Mouse (Mus musculus): ENCODE data around the gene Smurf2. TPM values are rescaled to one million over a fixed set of nuclear protein-coding genes. Genes with fewer than 3 reads are reported as not detected.

Gene Smurf2
- total RNA-seq, 2 experiments from 2014 or later, result 4.4 to 8.5 TPM

DNA sequence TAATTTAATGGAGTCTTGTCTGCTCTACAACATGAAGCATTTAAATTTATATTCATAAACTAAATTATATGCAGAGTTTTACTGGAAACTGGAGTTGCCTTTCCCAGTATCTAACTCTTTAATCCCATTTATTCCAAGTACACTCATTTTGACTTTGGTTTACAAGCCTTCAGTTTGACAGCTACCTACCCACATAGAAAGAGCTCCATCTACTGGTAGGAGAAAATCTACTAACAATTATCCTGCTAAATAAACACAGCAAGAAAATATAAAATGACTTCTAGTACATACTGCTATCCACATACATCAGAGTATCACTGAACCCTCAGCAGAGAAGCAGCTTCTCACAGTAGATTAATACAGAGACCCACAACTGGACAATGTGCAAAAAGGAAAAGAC, 9.3 kb downstream of the Smurf2 start:
- ATAC-seq (replicated peaks; ENCODE audit: low FRiP score, poor library complexity, severe bottlenecking), result no peak

- ATAC-seq (replicated peaks; ENCODE audit: low FRiP score, poor library complexity, severe bottlenecking), result no peak
These were observed 12.5 kb downstream of the Smurf2 start for GRCm38 (mm10) chr11:106908016-106908415.

- ATAC-seq (replicated peaks; ENCODE audit: low FRiP score, poor library complexity, severe bottlenecking), result no peak
These were observed 13.3 kb downstream of the Smurf2 start for GRCm38 (mm10) chr11:106907253-106907652.

GRCm38 (mm10) chr11:106905707-106906106, 14.8 kb downstream of the Smurf2 start:
- no peak for ATAC-seq (replicated peaks; ENCODE audit: low FRiP score, poor library complexity, severe bottlenecking)

DNA sequence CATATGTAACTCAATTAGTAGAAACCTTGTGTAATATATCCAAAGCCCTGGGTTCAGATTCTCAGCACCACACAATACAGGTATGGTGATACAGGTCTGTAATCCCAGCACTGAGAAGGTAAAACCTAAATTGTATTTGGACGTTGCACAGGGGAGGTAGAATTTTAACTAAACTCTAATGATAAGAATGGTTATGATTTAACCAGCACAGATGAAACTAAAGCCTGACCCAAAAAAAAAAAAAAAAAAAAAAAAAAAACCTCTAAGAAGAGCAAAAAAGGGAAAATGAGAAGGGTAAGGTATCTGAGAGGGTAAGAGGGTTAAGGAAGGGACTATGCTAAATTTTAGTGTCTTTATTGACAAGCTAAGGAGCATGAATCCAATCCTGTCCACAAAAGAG, 20.7 kb downstream of the Smurf2 start:
- ATAC-seq (replicated peaks; ENCODE audit: low FRiP score, poor library complexity, severe bottlenecking), result no peak

DNA sequence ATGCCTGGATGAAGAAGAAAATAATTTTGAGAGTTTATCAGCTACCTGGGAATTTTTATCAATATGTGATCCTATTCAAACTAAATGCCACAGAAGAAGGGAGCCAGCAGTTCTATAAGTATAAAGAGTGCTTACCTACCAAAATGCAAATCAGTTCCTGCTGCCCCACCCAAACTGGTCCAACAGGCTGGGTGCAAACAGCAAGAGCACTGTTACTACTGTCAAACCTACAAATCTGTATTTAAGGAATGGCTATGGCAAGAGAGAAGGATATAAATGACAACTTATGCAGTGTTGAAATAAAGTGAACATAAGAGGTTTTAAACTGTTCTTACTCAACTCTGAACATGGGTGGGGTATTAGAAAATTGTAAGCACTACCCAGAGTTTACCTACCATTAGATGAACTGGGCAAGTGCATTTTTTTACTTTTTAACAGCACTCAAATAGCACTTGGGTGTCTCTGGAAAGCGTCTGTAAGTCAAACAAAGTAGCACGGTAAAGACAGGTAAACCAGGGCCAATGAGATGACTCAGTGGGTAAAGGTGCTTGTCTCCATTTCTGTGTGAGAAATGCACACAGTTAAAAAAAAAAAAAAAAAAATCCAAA, 23.9 kb downstream of the Smurf2 start:
- no peak for ATAC-seq (replicated peaks; ENCODE audit: low FRiP score, poor library complexity, severe bottlenecking)

GRCm38 (mm10) chr11:106883656-106884055, 36.9 kb downstream of the Smurf2 start:
- no peak for ATAC-seq (replicated peaks; ENCODE audit: low FRiP score, poor library complexity, severe bottlenecking)

DNA sequence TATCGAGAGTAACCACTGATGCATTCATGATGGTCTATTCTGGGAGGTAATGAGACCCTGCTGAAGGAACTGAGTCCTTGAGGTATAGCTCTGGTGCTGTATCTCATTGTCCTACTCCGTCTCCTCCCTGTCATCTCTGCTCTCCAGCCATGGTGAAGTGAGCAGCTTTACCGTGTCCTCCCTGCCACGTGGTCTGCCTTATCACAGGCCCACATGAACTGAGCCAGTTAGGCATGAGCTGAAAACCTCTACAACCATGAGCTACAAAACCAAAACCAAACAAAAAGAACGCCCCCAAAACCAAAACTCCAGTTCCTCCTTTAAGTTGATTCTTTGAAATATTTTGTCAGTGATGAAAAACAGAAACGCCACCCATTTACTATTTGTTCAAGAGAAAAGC, 47.9 kb downstream of the Smurf2 start:
- ATAC-seq (replicated peaks; ENCODE audit: low FRiP score, poor library complexity, severe bottlenecking), result no peak

DNA sequence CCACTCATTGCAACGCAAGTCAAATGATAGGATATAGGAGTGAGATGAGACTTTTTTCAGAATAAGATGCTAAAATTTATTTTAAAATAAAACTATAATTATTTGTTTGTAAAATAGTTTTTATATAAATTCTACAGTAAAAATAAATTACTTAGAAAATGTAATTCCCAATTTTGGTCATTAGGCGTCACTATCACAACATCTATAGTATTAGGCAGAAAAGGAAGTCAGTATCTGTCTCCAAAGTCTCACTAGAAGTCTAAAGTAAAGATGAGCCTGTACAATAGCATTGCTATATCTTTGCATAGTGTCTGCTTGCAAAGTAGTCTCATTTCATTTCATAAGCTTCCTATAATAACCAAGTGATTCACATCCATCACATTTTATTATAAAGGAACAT, 69.1 kb downstream of the Smurf2 start:
- no peak; the same call in 1 of the 2 replicates for ATAC-seq (replicated peaks; ENCODE audit: low FRiP score, poor library complexity, severe bottlenecking)

DNA sequence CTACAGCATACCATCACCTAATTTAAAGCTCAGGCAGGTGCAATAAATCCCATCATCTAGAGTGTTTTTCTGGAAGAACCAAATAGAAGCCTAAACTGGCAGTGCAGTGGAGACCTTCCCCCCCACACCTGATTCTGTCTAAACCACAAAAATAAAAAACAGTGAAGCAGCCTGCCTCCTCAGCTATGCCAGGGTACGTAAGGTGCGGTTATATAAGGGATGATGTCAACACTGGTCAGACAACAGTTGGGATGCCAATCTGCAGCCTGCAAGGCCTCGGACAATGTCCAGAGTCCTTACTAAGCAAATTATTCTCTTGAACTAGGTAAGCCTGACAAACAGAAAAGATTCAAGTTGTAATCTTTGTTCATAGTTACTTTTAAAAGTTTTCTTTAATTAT, 78.5 kb downstream of the Smurf2 start:
- no peak for ATAC-seq (replicated peaks; ENCODE audit: low FRiP score, poor library complexity, severe bottlenecking)

DNA sequence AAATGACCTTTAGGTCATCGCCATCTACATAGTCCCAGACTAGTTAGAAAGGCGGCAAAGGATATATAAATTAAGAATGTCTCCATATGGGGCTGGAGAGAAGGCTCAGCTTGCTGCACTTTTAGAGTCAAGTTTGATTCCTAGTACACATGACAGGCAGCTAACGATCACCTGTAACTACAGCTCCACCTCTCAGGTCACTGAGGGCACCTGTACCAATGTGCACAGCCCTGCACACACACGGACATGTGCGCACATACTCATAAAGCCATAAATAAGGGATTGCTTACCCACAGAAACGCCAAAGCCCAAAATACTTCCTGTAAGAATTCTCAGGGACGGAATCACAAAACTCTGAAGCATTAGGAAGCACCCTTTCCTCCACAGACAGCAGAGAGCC, 92.4 kb downstream of the Smurf2 start:
- no peak for ATAC-seq (replicated peaks; ENCODE audit: low FRiP score, poor library complexity, severe bottlenecking)

DNA sequence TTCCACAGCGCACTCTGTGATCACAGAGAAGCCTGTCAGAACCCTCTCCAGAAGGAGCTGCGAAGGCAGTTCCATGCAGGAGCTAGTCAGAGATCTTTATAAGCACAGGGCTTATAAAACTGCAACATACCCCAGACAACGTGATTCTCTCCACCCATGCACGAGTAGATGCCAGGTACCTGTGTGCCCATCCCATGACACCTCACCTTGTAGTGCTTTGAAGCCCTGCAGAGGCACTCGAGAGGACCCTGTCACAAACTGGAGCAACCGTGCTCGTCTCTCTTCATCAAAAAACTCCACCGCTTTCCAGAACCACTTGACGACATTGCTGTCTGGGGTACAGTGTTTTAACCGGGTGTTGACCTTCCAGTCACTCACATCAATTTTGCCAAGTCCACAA, 96.1 kb downstream of the Smurf2 start:
- ATAC-seq (replicated peaks; ENCODE audit: low FRiP score, poor library complexity, severe bottlenecking), result no peak

DNA sequence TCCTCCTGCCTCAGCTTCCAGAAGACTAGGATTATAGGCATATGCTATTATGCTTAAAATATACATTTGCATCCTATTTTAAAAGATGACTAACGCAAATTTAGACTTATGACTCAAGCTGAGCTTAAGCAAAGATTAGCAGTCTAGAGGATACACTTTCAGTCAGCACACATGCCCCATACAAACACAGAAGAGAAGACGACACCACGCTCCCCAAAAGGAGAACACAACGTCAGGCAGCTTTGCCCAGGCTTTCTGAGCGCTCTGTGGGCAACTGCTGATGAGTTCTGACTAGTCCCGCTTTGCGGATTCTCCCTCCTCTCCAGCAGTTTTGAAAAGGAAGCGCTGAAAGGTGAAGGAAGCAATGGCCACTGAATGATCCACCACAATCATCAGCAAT, 96.8 kb downstream of the Smurf2 start:
- no peak for ATAC-seq (replicated peaks; ENCODE audit: low FRiP score, poor library complexity, severe bottlenecking)

DNA sequence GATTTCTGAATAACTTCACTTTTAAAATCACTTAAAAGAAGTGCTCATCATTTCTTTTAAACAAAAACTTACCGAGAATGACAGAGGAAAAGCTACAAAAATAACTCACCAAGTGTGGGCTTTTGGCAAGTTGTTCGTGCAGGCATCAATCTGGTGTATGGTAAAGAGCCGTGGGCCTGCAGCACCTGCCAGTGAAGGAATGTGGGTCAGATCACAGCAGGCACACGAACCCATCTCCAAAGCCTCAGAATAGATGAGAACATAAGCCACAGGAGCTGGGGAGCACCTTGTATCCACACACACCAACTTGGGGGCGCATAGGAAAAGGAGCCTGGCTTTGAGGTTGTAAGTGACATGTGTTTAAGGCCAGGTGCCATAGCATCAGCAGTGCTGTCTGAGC, 97.6 kb downstream of the Smurf2 start:
- ATAC-seq (replicated peaks; ENCODE audit: low FRiP score, poor library complexity, severe bottlenecking), result no peak

DNA sequence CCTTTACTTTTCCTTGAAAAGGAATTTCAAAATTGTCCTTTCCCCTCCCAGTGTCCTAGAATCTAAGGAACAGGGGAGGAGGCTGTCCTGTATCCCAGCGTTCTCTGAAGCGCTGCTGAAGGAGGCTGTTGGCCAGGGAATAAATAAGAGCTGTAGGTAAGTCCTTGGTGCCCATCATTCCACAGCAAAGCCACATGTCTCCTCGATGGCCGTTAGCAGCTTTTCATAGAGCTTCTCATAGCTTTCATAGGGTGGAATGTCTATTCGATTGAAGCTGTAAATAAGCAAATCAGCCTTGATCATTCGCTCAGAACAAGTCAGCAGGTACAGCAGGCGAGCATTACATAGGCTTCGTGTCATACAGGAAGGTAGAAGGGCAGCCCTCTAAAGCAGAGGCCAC, 98.0 kb downstream of the Smurf2 start:
- ATAC-seq (replicated peaks; ENCODE audit: low FRiP score, poor library complexity, severe bottlenecking), result no peak

DNA sequence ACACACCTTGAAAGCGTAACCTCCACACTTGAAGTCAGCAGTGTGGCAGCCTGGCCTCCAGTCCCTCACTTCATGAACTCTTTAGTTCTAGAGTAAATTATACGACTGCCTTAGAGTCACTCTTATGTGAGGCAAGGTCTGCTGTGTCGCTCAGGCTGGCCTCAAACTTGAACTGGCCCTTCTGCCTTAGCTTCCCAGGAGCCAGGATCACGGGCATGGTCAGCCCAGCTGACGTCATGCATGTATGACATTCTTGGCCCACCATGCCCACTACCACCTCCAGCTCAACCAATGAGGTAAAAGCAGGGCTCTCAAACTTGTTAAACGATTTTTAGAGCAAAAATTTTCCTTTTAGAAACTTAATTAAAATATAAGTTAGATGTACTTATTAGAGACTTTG, 99.1 kb downstream of the Smurf2 start:
- ATAC-seq (replicated peaks; ENCODE audit: low FRiP score, poor library complexity, severe bottlenecking), result no peak

GRCm38 (mm10) chr11:106820972-106821371, 99.5 kb downstream of the Smurf2 start:
- ATAC-seq (replicated peaks; ENCODE audit: low FRiP score, poor library complexity, severe bottlenecking), result no peak

DNA sequence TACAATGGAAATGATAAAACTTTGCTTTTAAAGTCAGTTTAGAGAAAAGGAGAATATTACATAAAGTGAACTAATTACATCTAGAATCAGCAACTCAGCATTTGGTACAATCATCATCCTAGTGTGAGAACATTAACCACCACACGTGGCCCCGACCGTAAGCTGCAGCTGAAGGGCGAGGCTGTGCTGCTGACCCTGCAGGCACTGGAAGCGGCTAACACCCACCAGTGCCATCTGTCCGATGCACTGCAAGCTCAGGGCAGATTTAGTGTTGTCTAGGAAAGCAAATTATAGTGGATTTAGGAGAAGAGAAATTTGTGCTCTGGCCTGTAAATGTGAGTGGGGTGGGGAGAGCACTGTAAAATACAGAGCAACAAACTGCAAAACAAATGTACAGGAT, 100.3 kb downstream of the Smurf2 start:
- no peak for ATAC-seq (replicated peaks; ENCODE audit: low FRiP score, poor library complexity, severe bottlenecking)

DNA sequence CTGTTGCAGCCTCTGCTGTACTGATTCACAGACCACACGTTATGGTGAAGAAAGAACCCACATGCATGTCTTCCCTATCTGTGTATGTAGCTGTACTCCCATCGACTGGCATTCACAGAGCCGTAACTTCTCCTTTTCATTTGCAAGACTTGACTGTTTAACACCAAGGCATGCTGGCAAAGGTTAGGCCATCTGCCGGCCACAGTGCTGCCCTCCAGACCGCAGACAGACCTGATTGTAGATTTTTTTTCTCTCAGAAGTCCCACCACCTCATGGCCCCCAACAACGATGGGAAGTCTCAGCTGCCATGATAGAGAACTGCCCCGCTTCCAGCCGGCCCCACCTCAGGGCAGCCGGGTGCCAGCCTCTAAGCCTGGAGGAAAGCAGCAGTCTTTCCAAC, 100.9 kb downstream of the Smurf2 start:
- ATAC-seq (replicated peaks; ENCODE audit: low FRiP score, poor library complexity, severe bottlenecking), result no peak

GRCm38 (mm10) chr11:106818341-106818740, 102.2 kb downstream of the Smurf2 start:
- ATAC-seq (replicated peaks; ENCODE audit: low FRiP score, poor library complexity, severe bottlenecking), result no peak

DNA sequence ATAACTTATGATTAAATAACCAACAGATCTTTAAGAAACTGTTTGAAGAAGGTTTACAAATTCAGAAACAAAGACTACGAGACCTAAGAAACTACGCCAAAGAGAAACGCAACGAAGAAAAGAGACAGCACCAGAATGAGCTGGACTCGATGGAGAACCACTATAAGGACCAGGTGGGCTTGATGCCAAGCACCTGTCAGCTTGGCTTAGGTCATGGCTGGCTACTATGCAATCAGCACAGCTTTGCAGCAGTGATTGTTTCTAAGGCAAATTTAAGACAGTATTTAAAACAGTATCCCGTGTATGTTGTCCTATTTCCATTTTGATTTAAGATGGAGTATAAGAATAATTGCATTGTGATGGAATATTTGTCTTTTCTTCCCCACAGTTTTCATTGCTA, 102.7 kb downstream of the Smurf2 start:
- ATAC-seq (replicated peaks; ENCODE audit: low FRiP score, poor library complexity, severe bottlenecking), result no peak

DNA sequence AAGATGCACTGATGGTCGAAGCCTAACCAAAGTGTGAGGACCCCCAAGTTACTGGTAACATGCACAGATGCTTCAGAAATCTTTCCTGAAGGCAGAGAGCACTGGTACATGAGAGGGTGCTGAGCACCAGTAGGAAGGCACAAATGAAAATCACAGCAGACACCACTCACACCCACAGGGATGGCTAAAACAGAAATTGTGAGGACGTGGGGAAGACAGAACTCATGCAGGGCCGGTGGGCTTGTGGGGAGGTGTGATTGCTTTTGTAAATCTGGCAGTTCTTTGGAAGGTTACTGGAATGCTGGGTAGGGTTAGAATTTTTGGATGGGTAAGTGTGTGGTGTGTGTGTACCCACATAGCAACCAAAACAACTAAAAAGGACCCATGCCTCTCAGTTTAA, 103.4 kb downstream of the Smurf2 start:
- ATAC-seq (replicated peaks; ENCODE audit: low FRiP score, poor library complexity, severe bottlenecking), result no peak

DNA sequence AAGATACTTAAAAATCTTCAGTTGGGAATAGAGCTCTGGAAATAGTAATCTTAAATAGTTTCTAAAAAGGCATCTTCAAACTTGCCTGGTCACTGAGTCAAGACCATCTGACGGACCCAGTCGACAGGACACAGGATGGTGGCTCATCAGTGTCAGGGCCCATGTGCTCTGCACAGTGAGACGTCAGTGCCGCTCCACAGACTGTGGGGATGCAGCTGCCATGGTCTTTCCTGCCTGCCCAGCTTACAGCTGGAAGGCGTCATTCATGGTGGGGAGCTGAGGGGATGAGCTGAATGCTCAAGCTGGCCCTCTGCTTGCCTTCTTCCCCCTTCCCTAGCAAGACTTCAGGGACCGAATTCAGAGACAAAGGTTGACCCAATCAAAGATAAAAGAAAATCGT, 104.2 kb downstream of the Smurf2 start:
- ATAC-seq (replicated peaks; ENCODE audit: low FRiP score, poor library complexity, severe bottlenecking), result no peak

Data from erythroblast, adult 5-6 weeks (primary cell).